Mouse (Mus musculus) limb, embryonic 14.5 days (tissue): ENCODE results near the gene Duoxa2. TPM values are rescaled to one million over a fixed set of nuclear protein-coding genes. Genes with fewer than 3 reads are reported as not detected.
"Not testable (repeated sequence)": the region's sequence is repeated elsewhere in the genome, so short reads cannot be mapped to it uniquely, and the experiment has no call there.

Source experiments
- ATAC-seq: fragments of 200-750 bp; cut with Nextera tagmentation; 2 replicates; pipeline ENCODE4 v1.8.0; 2017; ENCODE audit warnings: low read depth, moderate number of reproducible peaks, moderate TSS enrichment; ENCODE audit not compliant: low FRiP score
- DNase-seq: peaks from one replicate; pipeline ENCODE4 v3.0.0-alpha.2; 2015; ENCODE audit warnings: low spot score
- H3K27ac ChIP-seq: fragments of 300-500 bp; sonication (generic); replicated peaks from 2 replicates; pipeline ENCODE4 v1.5.1; 2014; ENCODE audit warnings: low read depth, mild to moderate bottlenecking, low read length, moderate library complexity, mixed read lengths
- H3K27me3 ChIP-seq: fragments of 300-500 bp; sonication (generic); 2 replicates; pipeline ENCODE4 v1.6.1; 2014; ENCODE audit warnings: low read length, mixed read lengths; ENCODE audit not compliant: control insufficient read depth, insufficient read depth
- H3K36me3 ChIP-seq: fragments of 300-500 bp; sonication (generic); 2 replicates; pipeline ENCODE4 v1.6.1; 2014; ENCODE audit warnings: mild to moderate bottlenecking, low read length, moderate library complexity, mixed read lengths; ENCODE audit not compliant: control insufficient read depth, insufficient read depth
- H3K4me1 ChIP-seq: fragments of 300-500 bp; sonication (generic); 2 replicates; pipeline ENCODE4 v1.6.1; 2014; ENCODE audit warnings: antibody characterized with exemption, low read length, mixed read lengths; ENCODE audit not compliant: control insufficient read depth, insufficient read depth
- H3K4me2 ChIP-seq: fragments of 300-500 bp; sonication (generic); replicated peaks from 2 replicates; pipeline ENCODE4 v1.6.1; 2014; ENCODE audit warnings: low read depth, mild to moderate bottlenecking, low read length, moderate library complexity; ENCODE audit not compliant: severe bottlenecking
- H3K4me3 ChIP-seq: fragments of 300-500 bp; sonication (generic); replicated peaks from 2 replicates; pipeline ENCODE4 v1.5.1; 2014; ENCODE audit warnings: low read length
- H3K9ac ChIP-seq: fragments of 300-500 bp; sonication (generic); 2 replicates; pipeline ENCODE4 v1.6.1; 2014; ENCODE audit warnings: mild to moderate bottlenecking, low read depth, low read length, moderate library complexity; ENCODE audit not compliant: severe bottlenecking
- H3K9me3 ChIP-seq: fragments of 300-500 bp; sonication (generic); 2 replicates; pipeline ENCODE4 v1.6.1; 2016; ENCODE audit warnings: low read length; ENCODE audit not compliant: control insufficient read depth
- POLR2A ChIP-seq: fragments of 200-500 bp; IDR thresholded peaks from 2 replicates; pipeline ENCODE4 v1.8.0; 2012; ENCODE audit warnings: inconsistent platforms, mild to moderate bottlenecking, moderate library complexity, borderline replicate concordance; ENCODE audit not compliant: insufficient read depth, insufficient read length; ENCODE audit errors: extremely low read depth
- WGBS: fragments of 180-500 bp; shearing (Covaris S2); extraction: QIAGEN DNeasy Blood & Tissue Kit; methylation state at CpG from one replicate; pipeline ENCODE4 v1.1.7; 2014; 5-methylcytosine and 5-hydroxymethylcytosine counted together
- polyA plus RNA-seq, 2 experiments: library from polyadenylated mRNA; depleted of rRNA in 1 of 2; stranded (reverse) in 1 of 2; unstranded in 1 of 2; fragments of >200 nt; fragmentation: Nextera tagmentation in 1 of 2; extraction: Ambion mirVana in 1 of 2; gene quantifications; 2 replicates each; pipeline versions ENCODE4 v1.2.1 to v1.2.3; 2012 to 2014

The Duoxa2 gene
- polyA plus RNA-seq, 2 experiments = 0.18 to 0.41 TPM

DNA sequence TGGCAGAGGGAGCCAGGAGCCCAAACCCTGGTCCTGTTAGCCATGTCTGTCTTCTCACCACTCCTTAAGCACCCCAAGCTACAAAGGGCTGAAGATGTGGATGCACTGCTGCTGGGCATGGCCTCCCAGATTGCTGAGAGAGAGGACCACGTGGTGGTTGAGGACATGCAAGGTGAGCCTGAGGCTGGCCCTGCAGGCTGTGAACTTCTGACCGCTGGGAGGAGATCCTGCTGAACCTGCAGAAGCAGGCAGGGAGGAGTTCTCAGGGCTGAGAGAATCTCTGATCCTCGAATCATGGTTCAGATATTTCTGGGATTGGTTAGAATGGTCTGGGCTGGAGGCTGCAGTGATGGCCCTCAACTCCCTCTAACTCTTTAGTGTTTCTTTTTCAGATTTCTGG lies 25.3 kb downstream of the Duoxa2 start:
- no peak overlapping the region for H3K27ac ChIP-seq
- no peak for ATAC-seq
- no peak overlapping the region for H3K4me2 ChIP-seq
- no peaks in the 10 kb centered on the region for H3K36me3 ChIP-seq
- WGBS = 59% methylated on average over 3 of the region's 3 CpGs
- H3K4me1 ChIP-seq = 0 out of 2 replicates have a peak, but pooled peaks cover 2% of the 10 kb centered on the region
- no peaks in the 10 kb centered on the region for H3K27me3 ChIP-seq
- H3K9ac ChIP-seq = no peak overlapping the region
- TF ChIP-seq POLR2A = no peak
- no peak overlapping the region for H3K4me3 ChIP-seq
- DNase-seq = no peak
- H3K9me3 ChIP-seq = no peaks in the 10 kb centered on the region

DNA sequence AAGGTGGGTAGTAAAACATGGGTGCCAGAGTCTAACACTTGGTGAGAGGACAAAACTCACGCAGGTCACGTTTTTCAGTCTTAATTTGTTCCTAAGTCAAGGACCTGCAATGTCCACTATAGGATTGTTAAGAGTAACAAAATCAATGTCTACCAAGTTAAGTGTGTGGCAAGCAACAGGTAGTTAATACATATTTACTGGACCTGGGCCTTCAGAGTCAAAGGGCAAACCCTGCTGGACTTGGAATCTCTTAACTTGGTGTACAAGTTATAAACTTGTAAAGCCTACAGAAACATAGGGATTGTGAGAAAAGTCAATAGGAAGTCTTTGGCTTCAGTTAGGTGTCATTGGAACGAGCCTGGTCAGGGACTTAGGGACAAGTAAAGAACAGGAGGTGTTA lies 25.9 kb downstream of the Duoxa2 start:
- Histone ChIP-seq H3K4me3 (no peak overlapping the region), H3K4me1 (0 out of 2 replicates have a peak, but pooled peaks cover 2% of the 10 kb centered on the region), H3K36me3 (no peaks in the 10 kb centered on the region), H3K27ac (no peak overlapping the region), H3K4me2 (no peak overlapping the region), H3K9ac (no peak overlapping the region), H3K27me3 (no peaks in the 10 kb centered on the region), H3K9me3 (no peaks in the 10 kb centered on the region)
- no peak for ATAC-seq
- TF ChIP-seq POLR2A = no peak
- 65% methylated on average over 3 of the region's 3 CpGs for WGBS
- no peak for DNase-seq

- H3K27me3 ChIP-seq = no peaks in the 10 kb centered on the region
- no peaks in the 10 kb centered on the region for H3K9me3 ChIP-seq
- 47% methylated on average over 2 of the region's 2 CpGs for WGBS
- DNase-seq (no peak), ATAC-seq (no peak)
- H3K4me2 ChIP-seq = no peak overlapping the region
- TF ChIP-seq POLR2A = no peak
- no peak overlapping the region for H3K9ac ChIP-seq
- no peaks in the 10 kb centered on the region for H3K36me3 ChIP-seq
- H3K4me3 ChIP-seq = no peak overlapping the region
- H3K27ac ChIP-seq = no peak overlapping the region
- H3K4me1 ChIP-seq = 0 out of 2 replicates have a peak, but pooled peaks cover 2% of the 10 kb centered on the region
Observed at GRCm38 (mm10) chr2:122325361-122325760, 26.7 kb downstream of the Duoxa2 start.

GRCm38 (mm10) chr2:122327986-122328385 lies 29.3 kb downstream of the Duoxa2 start:
- no peak overlapping the region for H3K9ac ChIP-seq
- DNase-seq (no peak), ATAC-seq (no peak)
- TF ChIP-seq POLR2A = no peak
- H3K4me3 ChIP-seq = no peak overlapping the region
- no peaks in the 10 kb centered on the region for H3K9me3 ChIP-seq
- H3K4me2 ChIP-seq = no peak overlapping the region
- H3K27me3 ChIP-seq = no peaks in the 10 kb centered on the region
- 52% methylated on average over 3 of the region's 3 CpGs for WGBS
- no peaks in the 10 kb centered on the region for H3K36me3 ChIP-seq
- no peak overlapping the region for H3K27ac ChIP-seq
- H3K4me1 ChIP-seq = 0 out of 2 replicates have a peak, but pooled peaks cover 2% of the 10 kb centered on the region

GRCm38 (mm10) chr2:122330317-122330716 lies 31.6 kb downstream of the Duoxa2 start:
- not testable (repeated sequence) for H3K36me3 ChIP-seq

DNA sequence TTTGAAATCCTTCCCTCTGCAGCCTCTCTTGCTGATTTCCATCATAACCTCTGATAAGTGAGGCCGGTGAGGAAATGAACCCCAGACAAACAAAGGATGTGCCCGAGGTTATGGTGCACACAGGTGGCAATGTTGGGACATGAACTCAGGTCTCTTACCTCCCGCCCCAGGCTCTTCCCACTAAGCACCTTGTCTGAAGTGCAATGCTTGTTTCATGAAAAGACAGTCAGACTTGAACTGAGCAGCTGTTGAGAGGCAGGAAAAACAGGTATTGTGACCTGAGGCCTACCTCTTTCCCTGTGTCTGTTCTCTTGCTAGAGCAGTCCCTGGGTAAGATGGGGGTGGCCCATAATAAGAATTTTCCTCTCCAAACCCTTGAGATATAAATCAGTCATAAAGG lies 33.5 kb downstream of the Duoxa2 start:
- H3K9ac ChIP-seq = no peak overlapping the region
- no peak overlapping the region for H3K4me2 ChIP-seq
- DNase-seq (peak; percentile 41), ATAC-seq (no peak)
- H3K9me3 ChIP-seq = no peaks in the 10 kb centered on the region
- WGBS = 82% methylated on average over 3 of the region's 3 CpGs
- no peak overlapping the region for H3K4me3 ChIP-seq
- H3K4me1 ChIP-seq = no peaks in the 10 kb centered on the region
- no peaks in the 10 kb centered on the region for H3K36me3 ChIP-seq
- H3K27me3 ChIP-seq = no peaks in the 10 kb centered on the region
- H3K27ac ChIP-seq = no peak overlapping the region
- no peak for TF ChIP-seq POLR2A

More at GRCm38 (mm10) chr2:122330317-122330716, 31.6 kb downstream of the Duoxa2 start:
- not testable (repeated sequence) for H3K9me3 ChIP-seq, H3K27ac ChIP-seq, H3K4me3 ChIP-seq, H3K4me2 ChIP-seq, H3K4me1 ChIP-seq, ATAC-seq, H3K27me3 ChIP-seq, H3K9ac ChIP-seq, DNase-seq
- WGBS = 82% methylated on average over 5 of the region's 6 CpGs
